In genomic region chr11:51656798-51657521, GRCm38 (mm10) we compare ENCODE assay signal across 14 mouse cellular contexts. TPM values are rescaled to one million over a fixed set of nuclear protein-coding genes. Genes with fewer than 3 reads are reported as not detected.
DNase-seq lines count a peak whose midpoint lies in the region; ATAC-seq and TF ChIP-seq lines count a peak whose summit lies in the region.
"Had no signal": no experiment of that assay in that cellular context is flagged by ENCODE, and none has a peak within 500 bp of the region (broad histone marks: within the 10 kb centered on the region; RNA-seq: fewer than 3 reads in every experiment).

No protein-coding gene starts in this region.

- no peak for DNase-seq in liver, embryonic 11.5 days (ENCODE audit: low spot score)
- no peak for DNase-seq in Patski (ENCODE audit: low read depth, low spot score)
- DNase-seq in kidney, adult 2 months: peak; percentile 94
- no peak for DNase-seq in limb, embryonic 10.5 days (ENCODE audit: low spot score)
- DNase-seq in left cerebral cortex, postnatal 14 days (ENCODE audit: low spot score in 2 of 2): no peak
- no peak for DNase-seq in cerebellum, postnatal 36 days
- DNase-seq: cerebellum, adult 2 months; thymus, postnatal 36 days had no signal

- H3K9ac ChIP-seq in liver, embryonic 12.5 days: 0 out of 2 replicates have a peak overlapping the region, but pooled peaks have one; percentile 1
- no peak overlapping the region for H3K9ac ChIP-seq in liver, embryonic 11.5 days (ENCODE audit: low read depth, low read length)
- H3K9ac ChIP-seq: heart, embryonic 15.5 days; lung, embryonic 15.5 days had no signal

- WGBS in liver, embryonic 12.5 days (ENCODE audit: insufficient replicate concordance): 77% methylated on average over 10 of the region's 10 CpGs
- WGBS in liver, embryonic 11.5 days: 78% methylated on average over 10 of the region's 10 CpGs
- WGBS in kidney, adult 2 months: 25% methylated on average over 10 of the region's 10 CpGs
- WGBS in limb, embryonic 10.5 days: 82% methylated on average over 10 of the region's 10 CpGs

- H3K27me3 ChIP-seq in liver, embryonic 12.5 days (replicated peaks): peaks cover 21% of the 10 kb centered on the region
- no peaks in the 10 kb centered on the region for H3K27me3 ChIP-seq in liver, embryonic 11.5 days (replicated peaks; ENCODE audit: control insufficient read depth, insufficient read depth, low read length)
- H3K27me3 ChIP-seq in Patski: no peaks in the 10 kb centered on the region
- no peaks in the 10 kb centered on the region for H3K27me3 ChIP-seq in kidney, adult 2 months (replicated peaks; ENCODE audit: control insufficient read depth, insufficient read depth, low read length)
- no peaks in the 10 kb centered on the region for H3K27me3 ChIP-seq in limb, embryonic 10.5 days (ENCODE audit: low read depth, poor library complexity, severe bottlenecking)
- H3K27me3 ChIP-seq: CH12.LX; heart, embryonic 15.5 days; lung, embryonic 15.5 days had no signal

- no peak for ATAC-seq in liver, embryonic 12.5 days
- no peak for ATAC-seq in liver, embryonic 11.5 days (replicated peaks; ENCODE audit: low FRiP score)
- ATAC-seq in Patski: peak; percentile 12
- no peak for ATAC-seq in granulocyte monocyte progenitor cell, adult 5-6 weeks (replicated peaks; ENCODE audit: poor library complexity, severe bottlenecking)
- ATAC-seq: hindbrain, embryonic 16.5 days had no signal

- no peak overlapping the region for H3K4me3 ChIP-seq in liver, embryonic 12.5 days
- no peak overlapping the region for H3K4me3 ChIP-seq in liver, embryonic 11.5 days (ENCODE audit: low read depth, low read length)
- H3K4me3 ChIP-seq in kidney, adult 2 months (ENCODE audit: insufficient read depth, low read depth, low read length): no peak overlapping the region
- no peak overlapping the region for H3K4me3 ChIP-seq in limb, embryonic 10.5 days
- H3K4me3 ChIP-seq: heart, embryonic 15.5 days; lung, embryonic 15.5 days had no signal

- no peak for TF ChIP-seq POLR2A in kidney, adult 2 months (IDR thresholded peaks at IDR 0.05; ENCODE audit: low read depth, low read length)

- H3K4me1 ChIP-seq in liver, embryonic 12.5 days: peaks cover 7% of the 10 kb centered on the region; the same call in 1 of the 2 replicates
- H3K4me1 ChIP-seq in liver, embryonic 11.5 days (replicated peaks; ENCODE audit: control insufficient read depth, insufficient read depth, low read length): no peaks in the 10 kb centered on the region
- H3K4me1 ChIP-seq in kidney, adult 2 months (ENCODE audit: control insufficient read depth, insufficient read depth, low read length): peaks cover 28% of the 10 kb centered on the region
- H3K4me1 ChIP-seq in limb, embryonic 10.5 days: peaks cover 19% of the 10 kb centered on the region

- TF ChIP-seq CTCF in Patski (IDR thresholded peaks at IDR 0.05): no peak
- TF ChIP-seq CTCF in kidney, adult 2 months (conservative IDR thresholded peaks at IDR 0.05; ENCODE audit: insufficient read depth, insufficient read length, low read depth, low read length): no peak

- POLR2A ChIA-PET in Patski (lab: Charles Lee): no interaction called here

- H3K36me3 ChIP-seq in liver, embryonic 12.5 days: no peaks in the 10 kb centered on the region
- no peaks in the 10 kb centered on the region for H3K36me3 ChIP-seq in liver, embryonic 11.5 days (ENCODE audit: control insufficient read depth, insufficient read depth, low read length)
- no peaks in the 10 kb centered on the region for H3K36me3 ChIP-seq in kidney, adult 2 months (ENCODE audit: control insufficient read depth, insufficient read depth, low read length)
- H3K36me3 ChIP-seq in limb, embryonic 10.5 days: peaks cover 9% of the 10 kb centered on the region; the same call in 1 of the 2 replicates
- H3K36me3 ChIP-seq: heart, embryonic 15.5 days; lung, embryonic 15.5 days had no signal

- in situ Hi-C loops in Patski (cut with MboI; ENCODE audit: low pct_unique_long_range_greater_than_20kb): no loop called here

- no peaks in the 10 kb centered on the region for H3K9me3 ChIP-seq in liver, embryonic 12.5 days (replicated peaks)
- no peaks in the 10 kb centered on the region for H3K9me3 ChIP-seq in liver, embryonic 11.5 days (ENCODE audit: control insufficient read depth, low read length)
- H3K9me3 ChIP-seq in limb, embryonic 10.5 days (replicated peaks): no peaks in the 10 kb centered on the region
- H3K9me3 ChIP-seq: heart, embryonic 15.5 days; lung, embryonic 15.5 days had no signal

- intact Hi-C loops in left cerebral cortex, postnatal 14 days (cut with DNase I): no loop called here

- CTCF ChIA-PET in Patski (lab: Charles Lee): interaction anchor here (0.8 to 1.0 kb wide), 2 partner anchors 25 kb away, joined by 3 read pairs; no protein-coding TSS in a partner anchor

- H3K27ac ChIP-seq in liver, embryonic 12.5 days: no peak overlapping the region
- H3K27ac ChIP-seq in liver, embryonic 11.5 days (ENCODE audit: low read depth, low read length): no peak overlapping the region
- peak overlapping the region; percentile 79 for H3K27ac ChIP-seq in kidney, adult 2 months (ENCODE audit: insufficient read depth, low read depth, low read length)
- peak overlapping the region; percentile 61 for H3K27ac ChIP-seq in limb, embryonic 10.5 days
- H3K27ac ChIP-seq: heart, embryonic 15.5 days; lung, embryonic 15.5 days had no signal

- no peak overlapping the region for H3K4me2 ChIP-seq in liver, embryonic 12.5 days
- no peak overlapping the region for H3K4me2 ChIP-seq in liver, embryonic 11.5 days
- H3K4me2 ChIP-seq: heart, embryonic 15.5 days; lung, embryonic 15.5 days had no signal

RNA-seq across cellular contexts. Expression of gene D930048N14Rik, which starts 6.2 kb away (rescaled TPM):
- 0.84 and 0.95 TPM in 2 replicates for polyA plus RNA-seq in liver, embryonic 12.5 days (2016; fragmentation: Nextera tagmentation; extraction: Ambion mirVana)
- 1.3 and 1.5 TPM in 2 replicates for polyA plus RNA-seq in liver, embryonic 11.5 days (2014; fragmentation: Nextera tagmentation; extraction: Ambion mirVana)
- polyA plus RNA-seq in Patski (2021): 8.3 TPM
- polyA plus RNA-seq in kidney, adult 2 months (2012; rRNA removed): 10.7 and 13.7 TPM in 2 replicates
- 3.2 and 4.1 TPM in 2 replicates for polyA plus RNA-seq in limb, embryonic 10.5 days (2016; fragmentation: Nextera tagmentation; extraction: Ambion mirVana)
- total RNA-seq in granulocyte monocyte progenitor cell, adult 5-6 weeks (2014; fragmentation: Nextera tagmentation): 0.81 TPM in 1 of 2 replicates, not detected in the other
- total RNA-seq in granulocyte monocyte progenitor cell, adult 5-6 weeks (2017): 0.15 TPM in 1 of 2 replicates, not detected in the other
- total RNA-seq in left cerebral cortex, postnatal 14 days (2021): 1 to 10 TPM in 1 of 2 experiments, under 1 TPM in 1; 0.91 to 1.1 TPM

RNA-seq across cellular contexts. Expression of gene N4bp3, which starts 6.3 kb away (rescaled TPM):
- polyA plus RNA-seq in liver, embryonic 12.5 days (2016; fragmentation: Nextera tagmentation; extraction: Ambion mirVana): 4.9 and 5.3 TPM in 2 replicates
- polyA plus RNA-seq in liver, embryonic 11.5 days (2014; fragmentation: Nextera tagmentation; extraction: Ambion mirVana): 7.2 and 7.9 TPM in 2 replicates
- 25.0 TPM for polyA plus RNA-seq in Patski (2021)
- polyA plus RNA-seq in kidney, adult 2 months (2012; rRNA removed): 11.8 and 13.6 TPM in 2 replicates
- 27.9 and 34.3 TPM in 2 replicates for polyA plus RNA-seq in limb, embryonic 10.5 days (2016; fragmentation: Nextera tagmentation; extraction: Ambion mirVana)
- 1.4 TPM in 1 of 2 replicates, not detected in the other for total RNA-seq in granulocyte monocyte progenitor cell, adult 5-6 weeks (2014; fragmentation: Nextera tagmentation)
- 1.5 and 2.6 TPM in 2 replicates for total RNA-seq in granulocyte monocyte progenitor cell, adult 5-6 weeks (2017)
- 10 to 100 TPM in 1 of 2 experiments, 1 to 10 TPM in 1; 9.1 to 11.0 TPM for total RNA-seq in left cerebral cortex, postnatal 14 days (2021)

RNA-seq across cellular contexts. Expression of gene Rmnd5b, which starts 21.3 kb away (rescaled TPM):
- polyA plus RNA-seq in liver, embryonic 12.5 days (2016; fragmentation: Nextera tagmentation; extraction: Ambion mirVana): 30.4 and 34.4 TPM in 2 replicates
- 47.8 and 52.2 TPM in 2 replicates for polyA plus RNA-seq in liver, embryonic 11.5 days (2014; fragmentation: Nextera tagmentation; extraction: Ambion mirVana)
- 49.4 TPM for polyA plus RNA-seq in Patski (2021)
- 46.6 and 52.9 TPM in 2 replicates for polyA plus RNA-seq in kidney, adult 2 months (2012; rRNA removed)
- 37.1 and 42.1 TPM in 2 replicates for polyA plus RNA-seq in limb, embryonic 10.5 days (2016; fragmentation: Nextera tagmentation; extraction: Ambion mirVana)
- 17.9 and 19.2 TPM in 2 replicates for total RNA-seq in granulocyte monocyte progenitor cell, adult 5-6 weeks (2014; fragmentation: Nextera tagmentation)
- 12.8 and 14.1 TPM in 2 replicates for total RNA-seq in granulocyte monocyte progenitor cell, adult 5-6 weeks (2017)
- total RNA-seq in left cerebral cortex, postnatal 14 days (2021): 10 to 100 TPM; 52.3 to 54.6 TPM

RNA-seq across cellular contexts. Expression of gene 0610009B22Rik, which starts 31.7 kb away (rescaled TPM):
- polyA plus RNA-seq in liver, embryonic 12.5 days (2016; fragmentation: Nextera tagmentation; extraction: Ambion mirVana): 46.6 and 50.8 TPM in 2 replicates
- polyA plus RNA-seq in liver, embryonic 11.5 days (2014; fragmentation: Nextera tagmentation; extraction: Ambion mirVana): 60.4 and 66.0 TPM in 2 replicates
- 67.1 TPM for polyA plus RNA-seq in Patski (2021)
- polyA plus RNA-seq in kidney, adult 2 months (2012; rRNA removed): 30.5 and 41.0 TPM in 2 replicates
- 73.4 and 80.2 TPM in 2 replicates for polyA plus RNA-seq in limb, embryonic 10.5 days (2016; fragmentation: Nextera tagmentation; extraction: Ambion mirVana)
- total RNA-seq in granulocyte monocyte progenitor cell, adult 5-6 weeks (2014; fragmentation: Nextera tagmentation): 22.4 and 33.5 TPM in 2 replicates
- total RNA-seq in granulocyte monocyte progenitor cell, adult 5-6 weeks (2017): 14.7 and 17.5 TPM in 2 replicates
- 10 to 100 TPM; 31.3 to 31.6 TPM for total RNA-seq in left cerebral cortex, postnatal 14 days (2021)

RNA-seq across cellular contexts. Expression of gene Nhp2, which starts 37.4 kb away (rescaled TPM):
- 217 and 228 TPM in 2 replicates for polyA plus RNA-seq in liver, embryonic 12.5 days (2016; fragmentation: Nextera tagmentation; extraction: Ambion mirVana)
- polyA plus RNA-seq in liver, embryonic 11.5 days (2014; fragmentation: Nextera tagmentation; extraction: Ambion mirVana): 347 and 349 TPM in 2 replicates
- polyA plus RNA-seq in Patski (2021): 69.0 TPM
- polyA plus RNA-seq in kidney, adult 2 months (2012; rRNA removed): 44.6 and 49.8 TPM in 2 replicates
- 230 and 312 TPM in 2 replicates for polyA plus RNA-seq in limb, embryonic 10.5 days (2016; fragmentation: Nextera tagmentation; extraction: Ambion mirVana)
- total RNA-seq in granulocyte monocyte progenitor cell, adult 5-6 weeks (2014; fragmentation: Nextera tagmentation): 194 and 203 TPM in 2 replicates
- total RNA-seq in granulocyte monocyte progenitor cell, adult 5-6 weeks (2017): 141 and 169 TPM in 2 replicates
- 10 to 100 TPM; 46.5 to 49.4 TPM for total RNA-seq in left cerebral cortex, postnatal 14 days (2021)

Comparison
In these comparisons a context has a peak if more than half of its experiments do, and no peak if none do; other contexts are left out.
1. H3K27ac ChIP-seq: peak in kidney, adult 2 months (single experiment) and limb, embryonic 10.5 days (single experiment); none in liver, embryonic 12.5 days (single experiment) and liver, embryonic 11.5 days (single experiment).